Mouse (Mus musculus): ENCODE results near the gene Smap1. TPM values are rescaled to one million over a fixed set of nuclear protein-coding genes. Genes with fewer than 3 reads are reported as not detected.

Gene Smap1
- polyA plus RNA-seq, 1 experiment from 2014 or later: 48.4 TPM

DNA sequence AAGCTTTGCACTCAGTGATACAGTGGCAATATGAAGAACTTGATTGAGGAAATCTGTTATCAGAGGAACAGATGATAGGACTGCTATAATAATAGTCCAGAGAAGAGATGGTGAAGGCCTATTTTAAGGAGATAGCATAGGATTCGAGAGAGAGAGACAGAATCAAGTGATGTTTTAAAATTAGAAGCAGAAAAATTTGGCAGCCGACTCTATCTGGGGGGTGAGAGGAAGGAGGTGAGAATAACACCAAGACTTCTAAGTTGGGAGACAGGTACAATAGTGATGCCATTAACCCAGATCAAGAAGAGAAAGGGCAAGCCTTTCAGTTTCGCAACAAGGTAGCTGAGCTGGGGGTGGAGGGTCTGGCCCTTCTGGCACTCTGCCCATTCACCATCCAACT lies 6.3 kb upstream of the Smap1 start:
- Histone ChIP-seq H3K4me2 (no peak overlapping the region), H3K4me3 (ENCODE audit: low read depth, low read length) (no peak overlapping the region), H3K27ac (ENCODE audit: low read depth, low read length) (no peak overlapping the region), H3K36me3 (ENCODE audit: control insufficient read depth, insufficient read depth, low read length) (no peaks in the 10 kb centered on the region), H3K9me3 (ENCODE audit: control insufficient read depth, low read length) (no peaks in the 10 kb centered on the region), H3K9ac (ENCODE audit: low read depth, low read length) (no peak overlapping the region), H3K4me1 (replicated peaks; ENCODE audit: control insufficient read depth, insufficient read depth, low read length) (no peaks in the 10 kb centered on the region), H3K27me3 (replicated peaks; ENCODE audit: control insufficient read depth, insufficient read depth, low read length) (no peaks in the 10 kb centered on the region)
- 80% methylated on average over 3 of the region's 3 CpGs for WGBS
- ATAC-seq (replicated peaks; ENCODE audit: low FRiP score): no peak
- no peak for DNase-seq (ENCODE audit: low spot score)

DNA sequence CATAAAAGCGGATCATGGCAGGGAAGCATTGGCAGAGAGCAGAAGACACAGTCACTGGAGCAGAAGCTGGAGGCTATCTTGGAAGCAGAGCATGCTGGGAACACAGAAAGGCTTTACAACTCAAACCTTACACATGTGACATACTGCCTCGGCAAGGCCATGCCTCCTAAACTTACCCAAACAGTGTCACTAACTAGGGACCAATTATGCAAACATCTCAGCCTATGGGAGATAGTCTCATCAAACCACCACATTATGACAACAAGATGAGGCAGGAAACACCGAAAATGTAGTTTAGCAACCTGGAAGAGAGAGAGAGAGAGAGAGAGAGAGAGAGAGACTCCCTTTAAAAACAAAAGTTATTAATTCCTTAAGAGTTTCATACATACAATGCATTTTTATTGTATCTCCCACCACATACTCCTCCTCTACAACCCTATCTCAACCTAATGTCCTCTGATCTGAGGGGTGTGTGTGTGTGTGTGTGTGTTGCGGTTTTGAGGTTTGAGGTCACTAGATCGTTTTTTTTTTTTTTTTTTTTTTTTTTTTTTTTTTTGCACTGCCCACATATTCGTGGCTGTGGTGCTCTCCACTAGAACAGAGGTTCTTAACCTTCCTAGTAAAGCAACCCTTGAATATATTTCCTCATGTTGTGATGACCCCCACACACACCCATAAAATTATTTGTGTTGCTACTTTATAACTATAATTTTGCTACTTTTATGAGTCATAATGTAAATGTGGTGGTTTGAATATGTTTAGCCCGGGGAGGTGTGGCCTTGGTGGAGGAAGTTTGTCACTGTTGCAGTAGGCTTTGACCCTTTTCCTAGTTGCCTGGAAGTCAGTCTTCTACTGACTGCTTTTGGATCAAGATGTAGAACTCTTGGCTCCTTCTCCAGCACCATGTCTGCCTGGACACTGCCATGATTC lies 1.9 kb upstream of the Smap1 start:
- no peaks in the 10 kb centered on the region for H3K27me3 ChIP-seq (replicated peaks; ENCODE audit: control insufficient read depth, insufficient read depth, low read length)
- H3K4me3 ChIP-seq (ENCODE audit: low read depth, low read length): no peak overlapping the region
- no peak overlapping the region for H3K27ac ChIP-seq (ENCODE audit: low read depth, low read length)
- no peak for DNase-seq (ENCODE audit: low spot score)
- H3K4me1 ChIP-seq (replicated peaks; ENCODE audit: control insufficient read depth, insufficient read depth, low read length): peaks cover 7% of the 10 kb centered on the region
- H3K9ac ChIP-seq (ENCODE audit: low read depth, low read length): no peak overlapping the region
- ATAC-seq (replicated peaks; ENCODE audit: low FRiP score): no peak
- no peaks in the 10 kb centered on the region for H3K9me3 ChIP-seq (ENCODE audit: control insufficient read depth, low read length)
- H3K36me3 ChIP-seq (ENCODE audit: control insufficient read depth, insufficient read depth, low read length): no peaks in the 10 kb centered on the region
- no peak overlapping the region for H3K4me2 ChIP-seq
- WGBS: 61% methylated on average over 7 of the region's 7 CpGs

- Histone ChIP-seq H3K4me1 (replicated peaks; ENCODE audit: control insufficient read depth, insufficient read depth, low read length) (peaks cover 14% of the 10 kb centered on the region), H3K36me3 (ENCODE audit: control insufficient read depth, insufficient read depth, low read length) (no peaks in the 10 kb centered on the region), H3K27me3 (replicated peaks; ENCODE audit: control insufficient read depth, insufficient read depth, low read length) (no peaks in the 10 kb centered on the region), H3K4me2 (peak overlapping the region; percentile 82), H3K4me3 (ENCODE audit: low read depth, low read length) (peak overlapping the region; percentile 93), H3K27ac (ENCODE audit: low read depth, low read length) (peak overlapping the region; percentile 97), H3K9me3 (ENCODE audit: control insufficient read depth, low read length) (no peaks in the 10 kb centered on the region), H3K9ac (ENCODE audit: low read depth, low read length) (peak overlapping the region; percentile 55; the same call in 1 of the 2 replicates)
- 29% methylated on average over 9 of the region's 9 CpGs for WGBS
- DNase-seq (ENCODE audit: low spot score): no peak
- ATAC-seq (replicated peaks; ENCODE audit: low FRiP score): no peak
These were observed 390 bp upstream of the Smap1 start for GRCm38 (mm10) chr1:23922530-23922884.

- ATAC-seq (replicated peaks; ENCODE audit: low FRiP score): no peak
- peaks cover 32% of the 10 kb centered on the region for H3K4me1 ChIP-seq (replicated peaks; ENCODE audit: control insufficient read depth, insufficient read depth, low read length)
- no peaks in the 10 kb centered on the region for H3K36me3 ChIP-seq (ENCODE audit: control insufficient read depth, insufficient read depth, low read length)
- DNase-seq (ENCODE audit: low spot score): no peak
- no peak overlapping the region for H3K4me3 ChIP-seq (ENCODE audit: low read depth, low read length)
- H3K27ac ChIP-seq (ENCODE audit: low read depth, low read length): no peak overlapping the region
- H3K9ac ChIP-seq (ENCODE audit: low read depth, low read length): no peak overlapping the region
- WGBS: 26% methylated on average over 2 of the region's 2 CpGs
- H3K4me2 ChIP-seq: peak overlapping the region; percentile 82
- no peaks in the 10 kb centered on the region for H3K27me3 ChIP-seq (replicated peaks; ENCODE audit: control insufficient read depth, insufficient read depth, low read length)
- H3K9me3 ChIP-seq (ENCODE audit: control insufficient read depth, low read length): no peaks in the 10 kb centered on the region
These were observed 1.8 kb downstream of the Smap1 start for GRCm38 (mm10) chr1:23920275-23920674.

DNA sequence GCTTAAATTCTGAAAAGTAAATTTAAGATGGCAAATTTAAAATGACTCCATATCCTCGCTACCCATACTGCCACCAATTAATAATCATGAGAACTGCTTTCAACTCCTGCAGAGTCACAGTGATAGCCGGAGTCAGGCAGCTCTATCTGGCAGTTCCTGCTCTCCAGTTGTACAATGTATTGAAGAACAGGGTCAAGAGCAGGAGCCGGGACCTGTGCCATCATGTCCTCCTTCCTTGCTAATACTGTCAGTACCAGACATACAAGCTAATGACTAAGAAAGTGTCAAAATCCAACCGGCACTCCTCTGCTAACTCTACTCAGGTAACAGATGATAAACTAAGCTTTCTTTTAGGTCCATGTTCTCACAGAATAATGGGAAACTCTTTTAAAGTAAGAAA lies 3.0 kb downstream of the Smap1 start:
- Histone ChIP-seq H3K9ac (ENCODE audit: low read depth, low read length) (no peak overlapping the region), H3K4me2 (no peak overlapping the region), H3K4me1 (replicated peaks; ENCODE audit: control insufficient read depth, insufficient read depth, low read length) (peaks cover 33% of the 10 kb centered on the region), H3K36me3 (ENCODE audit: control insufficient read depth, insufficient read depth, low read length) (no peaks in the 10 kb centered on the region), H3K9me3 (ENCODE audit: control insufficient read depth, low read length) (no peaks in the 10 kb centered on the region), H3K27ac (ENCODE audit: low read depth, low read length) (no peak overlapping the region), H3K4me3 (ENCODE audit: low read depth, low read length) (no peak overlapping the region), H3K27me3 (replicated peaks; ENCODE audit: control insufficient read depth, insufficient read depth, low read length) (no peaks in the 10 kb centered on the region)
- DNase-seq (ENCODE audit: low spot score) (no peak), ATAC-seq (replicated peaks; ENCODE audit: low FRiP score) (no peak)
- WGBS: 71% methylated on average over 4 of the region's 4 CpGs

DNA sequence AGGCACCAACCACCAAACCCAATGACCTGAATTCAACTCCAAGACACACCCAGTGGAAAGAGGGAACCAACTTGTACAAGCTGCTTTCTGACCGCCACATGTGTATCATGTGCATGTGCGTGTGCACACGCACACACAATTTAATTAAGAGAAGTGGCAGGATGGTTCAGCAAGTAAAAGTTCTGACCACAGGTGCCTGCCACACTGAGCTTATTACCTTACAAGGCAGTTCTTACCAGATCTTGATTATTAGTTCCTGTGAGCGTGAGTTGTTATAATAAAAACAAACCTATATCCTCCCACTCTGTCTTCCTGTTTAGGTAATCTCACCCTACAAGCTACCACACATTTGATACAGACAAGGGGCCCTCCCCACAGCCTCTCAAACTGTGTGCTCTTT lies 6.6 kb downstream of the Smap1 start:
- Histone ChIP-seq H3K4me1 (replicated peaks; ENCODE audit: control insufficient read depth, insufficient read depth, low read length) (peaks cover 29% of the 10 kb centered on the region), H3K27ac (ENCODE audit: low read depth, low read length) (peak overlapping the region; percentile 19; the same call in 1 of the 2 replicates), H3K4me2 (peak overlapping the region; percentile 48), H3K9me3 (ENCODE audit: control insufficient read depth, low read length) (no peaks in the 10 kb centered on the region), H3K4me3 (ENCODE audit: low read depth, low read length) (no peak overlapping the region), H3K36me3 (ENCODE audit: control insufficient read depth, insufficient read depth, low read length) (no peaks in the 10 kb centered on the region), H3K9ac (ENCODE audit: low read depth, low read length) (0 out of 2 replicates have a peak overlapping the region, but pooled peaks have one; percentile 9), H3K27me3 (replicated peaks; ENCODE audit: control insufficient read depth, insufficient read depth, low read length) (no peaks in the 10 kb centered on the region)
- DNase-seq (ENCODE audit: low spot score): no peak
- 49% methylated on average over 4 of the region's 4 CpGs for WGBS
- peak; percentile 77 for ATAC-seq (replicated peaks; ENCODE audit: low FRiP score)

DNA sequence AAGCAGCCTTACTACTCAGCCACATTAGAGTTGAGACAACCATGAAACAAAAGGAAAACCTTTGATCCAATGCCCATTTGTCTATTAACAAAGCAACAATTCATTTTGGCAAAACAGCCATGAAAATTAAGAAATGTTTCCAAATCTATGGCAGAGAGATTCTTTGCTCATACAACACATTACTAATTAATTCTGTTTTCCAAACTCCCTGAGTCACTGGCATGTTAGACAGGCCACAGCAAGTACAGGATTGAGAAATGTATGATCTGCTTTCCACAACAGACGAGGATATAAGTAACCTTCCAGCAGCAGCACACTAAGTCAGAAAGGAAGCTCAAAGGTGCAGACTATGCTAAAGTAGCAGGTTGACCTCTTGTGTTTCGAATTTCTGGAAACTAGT lies 9.1 kb downstream of the Smap1 start:
- H3K27ac ChIP-seq (ENCODE audit: low read depth, low read length): no peak overlapping the region
- H3K36me3 ChIP-seq (ENCODE audit: control insufficient read depth, insufficient read depth, low read length): no peaks in the 10 kb centered on the region
- DNase-seq (ENCODE audit: low spot score) (no peak), ATAC-seq (replicated peaks; ENCODE audit: low FRiP score) (no peak)
- WGBS: 77% methylated on average over 2 of the region's 2 CpGs
- H3K9ac ChIP-seq (ENCODE audit: low read depth, low read length): no peak overlapping the region
- H3K4me1 ChIP-seq (replicated peaks; ENCODE audit: control insufficient read depth, insufficient read depth, low read length): peaks cover 23% of the 10 kb centered on the region
- H3K9me3 ChIP-seq (ENCODE audit: control insufficient read depth, low read length): no peaks in the 10 kb centered on the region
- H3K27me3 ChIP-seq (replicated peaks; ENCODE audit: control insufficient read depth, insufficient read depth, low read length): no peaks in the 10 kb centered on the region
- H3K4me2 ChIP-seq: no peak overlapping the region
- H3K4me3 ChIP-seq (ENCODE audit: low read depth, low read length): no peak overlapping the region

DNA sequence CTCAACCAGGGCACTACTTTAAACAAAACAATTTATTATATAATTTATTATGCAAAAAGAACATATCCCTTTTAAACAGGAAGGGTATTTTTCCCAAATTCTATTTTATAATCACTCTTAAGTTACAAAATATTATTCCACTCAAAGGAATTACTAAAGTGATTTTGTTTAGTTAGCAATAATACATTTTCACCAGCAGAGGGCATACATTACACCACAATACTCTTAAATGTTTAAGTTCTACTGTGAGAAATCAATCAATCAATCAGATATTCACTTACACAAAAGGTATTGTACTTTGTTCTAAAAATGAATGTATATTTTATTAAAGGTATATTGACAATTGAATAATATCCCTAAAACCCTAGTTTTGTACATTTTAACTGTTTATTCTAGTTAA lies 16.0 kb downstream of the Smap1 start:
- ATAC-seq (replicated peaks; ENCODE audit: low FRiP score): no peak
- Histone ChIP-seq H3K9me3 (ENCODE audit: control insufficient read depth, low read length) (no peaks in the 10 kb centered on the region), H3K9ac (ENCODE audit: low read depth, low read length) (no peak overlapping the region), H3K27ac (ENCODE audit: low read depth, low read length) (no peak overlapping the region), H3K27me3 (replicated peaks; ENCODE audit: control insufficient read depth, insufficient read depth, low read length) (no peaks in the 10 kb centered on the region), H3K4me2 (no peak overlapping the region), H3K4me1 (replicated peaks; ENCODE audit: control insufficient read depth, insufficient read depth, low read length) (peaks cover 9% of the 10 kb centered on the region; the same call in 1 of the 2 replicates), H3K36me3 (ENCODE audit: control insufficient read depth, insufficient read depth, low read length) (no peaks in the 10 kb centered on the region), H3K4me3 (ENCODE audit: low read depth, low read length) (no peak overlapping the region)
- DNase-seq (ENCODE audit: low spot score): no peak

DNA sequence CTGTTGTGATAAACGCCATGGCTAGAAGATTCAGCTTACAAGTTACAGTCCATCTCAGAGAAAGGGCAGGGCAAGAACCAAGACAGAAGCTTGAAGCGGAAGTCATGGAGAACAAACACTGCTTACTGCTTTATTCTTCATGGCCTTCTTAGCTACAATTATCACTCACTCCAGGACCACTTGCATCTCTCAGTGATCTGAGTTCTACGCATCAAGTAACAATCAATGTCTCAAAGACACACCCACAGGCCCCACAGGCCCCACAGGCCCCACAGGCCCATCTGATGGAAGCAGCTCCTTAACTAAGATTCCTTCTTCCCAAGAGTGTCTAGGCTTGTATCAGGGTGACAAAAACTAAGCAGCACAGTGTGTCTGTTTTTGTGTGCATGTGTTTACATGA lies 18.8 kb downstream of the Smap1 start:
- no peak overlapping the region for H3K27ac ChIP-seq (ENCODE audit: low read depth, low read length)
- WGBS: 76% methylated on average over 3 of the region's 3 CpGs
- H3K36me3 ChIP-seq (ENCODE audit: control insufficient read depth, insufficient read depth, low read length): no peaks in the 10 kb centered on the region
- no peaks in the 10 kb centered on the region for H3K27me3 ChIP-seq (replicated peaks; ENCODE audit: control insufficient read depth, insufficient read depth, low read length)
- H3K4me1 ChIP-seq (replicated peaks; ENCODE audit: control insufficient read depth, insufficient read depth, low read length): peaks cover 16% of the 10 kb centered on the region
- DNase-seq (ENCODE audit: low spot score) (no peak), ATAC-seq (replicated peaks; ENCODE audit: low FRiP score) (no peak)
- no peak overlapping the region for H3K4me2 ChIP-seq
- no peak overlapping the region for H3K9ac ChIP-seq (ENCODE audit: low read depth, low read length)
- H3K9me3 ChIP-seq (ENCODE audit: control insufficient read depth, low read length): no peaks in the 10 kb centered on the region
- H3K4me3 ChIP-seq (ENCODE audit: low read depth, low read length): no peak overlapping the region
